Mouse (Mus musculus) retina, embryonic 14.5 days (tissue): Measurements from ENCODE around the gene Arhgap24.

ENCODE experiments used
- DNase-seq: peaks from one replicate; pipeline ENCODE4 v3.0.0-alpha.2; 2015; ENCODE audit warnings: low spot score

Arhgap24 gene

DNA sequence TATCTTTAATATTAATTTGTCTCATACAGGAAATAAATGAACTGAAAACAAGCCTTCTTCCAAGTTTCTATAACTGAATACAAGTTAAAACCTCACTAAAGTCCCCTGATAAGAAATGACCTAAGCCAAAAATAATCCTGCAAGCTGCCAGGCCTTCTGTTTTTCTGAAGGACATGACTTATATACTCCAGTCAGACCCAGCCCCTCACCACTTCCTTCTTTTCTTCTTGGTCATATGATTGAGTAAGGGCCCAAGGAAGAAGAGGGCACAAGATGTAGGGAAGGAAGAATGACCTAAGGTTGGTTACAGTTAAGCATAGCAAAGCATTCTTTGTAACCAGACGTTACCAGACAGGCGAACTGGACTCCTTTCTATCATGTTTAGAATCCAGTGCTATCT, 21.1 kb downstream of the Arhgap24 start:
- DNase-seq, result no peak

DNA sequence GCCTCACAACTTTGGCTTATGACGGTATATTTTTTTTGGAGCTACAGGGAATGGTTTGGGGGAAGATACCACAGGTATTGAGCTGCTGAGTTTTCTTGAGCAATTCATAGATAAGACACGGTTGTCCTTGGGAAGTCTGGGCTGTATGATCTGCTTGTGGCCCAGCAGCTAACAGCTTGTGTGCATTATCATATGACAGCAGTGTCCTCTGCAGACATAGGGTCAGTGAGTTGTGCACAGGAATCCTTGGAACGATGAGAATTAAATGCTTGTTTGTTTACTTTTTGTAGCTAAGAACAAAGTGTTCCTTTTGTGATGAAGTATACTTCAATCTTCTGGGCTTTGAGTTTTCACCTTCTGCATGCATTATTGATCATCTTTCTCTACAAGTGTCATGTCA, 21.9 kb downstream of the Arhgap24 start:
- no peak for DNase-seq

DNA sequence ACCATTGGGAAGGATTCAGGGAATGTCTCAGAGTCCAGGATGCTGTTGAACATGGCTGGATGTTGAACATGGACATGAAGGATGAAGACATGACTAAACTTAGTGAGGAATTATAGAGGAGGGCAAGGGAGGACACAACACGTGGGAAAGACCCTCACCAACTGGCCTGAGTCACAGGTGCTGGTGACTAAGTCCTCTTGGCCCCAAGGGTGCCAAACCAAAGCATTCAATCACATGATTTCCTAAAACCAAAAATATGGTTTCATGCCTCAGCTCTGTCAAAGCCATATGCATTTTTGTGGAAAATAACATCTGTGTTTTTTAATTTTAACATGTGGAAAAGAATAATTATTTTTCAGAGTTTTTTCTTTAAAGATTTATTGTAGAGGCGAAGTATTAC, 22.7 kb downstream of the Arhgap24 start:
- DNase-seq, result no peak

DNA sequence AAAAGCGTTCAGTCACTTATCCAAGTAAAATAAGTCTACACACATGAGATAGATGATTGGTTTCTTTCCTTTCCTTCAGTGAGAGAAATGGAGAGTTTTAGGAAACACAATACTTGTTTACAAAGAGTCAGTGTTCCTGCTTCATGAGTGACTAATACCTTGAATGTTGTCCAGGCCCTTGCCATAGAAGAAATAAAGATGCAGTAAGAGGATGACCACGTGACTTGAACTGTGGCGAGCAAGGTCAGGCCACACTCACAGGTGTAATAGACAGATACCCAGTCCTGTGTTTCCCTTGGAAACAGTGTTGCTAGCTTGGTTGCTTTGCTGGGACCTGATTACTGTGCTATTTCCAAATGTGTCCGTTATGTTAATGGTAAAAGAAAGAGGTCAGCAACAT, 23.4 kb downstream of the Arhgap24 start:
- no peak for DNase-seq

DNA sequence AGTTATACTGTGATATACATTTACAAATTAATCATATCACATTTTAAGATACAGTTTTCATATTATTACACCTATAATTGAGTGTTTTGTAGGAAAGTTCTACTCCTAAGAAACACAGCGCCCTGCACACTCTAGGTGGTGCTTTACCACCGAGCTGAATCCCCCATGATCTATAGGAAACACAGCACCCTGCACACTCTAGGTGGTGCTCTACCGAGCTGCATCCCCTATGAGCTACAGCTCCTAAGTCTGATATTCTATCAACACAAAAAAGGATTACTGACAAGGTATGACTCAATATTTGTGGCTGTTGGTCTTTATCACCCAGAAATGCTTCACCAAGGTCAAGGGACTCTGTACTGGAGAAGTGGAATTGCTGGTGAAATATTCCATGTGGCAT, 27.0 kb downstream of the Arhgap24 start:
- no peak for DNase-seq

DNA sequence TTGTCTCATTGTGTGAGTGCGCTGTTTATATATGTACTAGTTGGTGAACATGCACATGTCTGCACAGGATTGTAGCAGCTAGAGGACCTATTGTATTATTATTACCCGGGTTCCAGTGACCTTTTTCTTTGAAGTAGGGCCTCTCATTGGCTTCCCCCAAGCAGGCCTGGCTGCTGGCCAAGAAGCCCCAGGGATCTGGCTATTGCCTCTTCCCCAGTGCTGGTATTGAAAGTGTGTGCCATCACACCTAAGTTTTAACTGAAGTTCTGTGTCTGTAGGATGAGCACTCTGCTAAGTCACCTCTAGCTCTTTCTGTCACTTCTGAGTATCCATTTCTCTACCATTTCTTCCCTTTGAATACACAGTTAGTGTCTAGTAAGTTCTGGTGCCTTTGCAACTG, 28.2 kb downstream of the Arhgap24 start:
- no peak for DNase-seq

DNA sequence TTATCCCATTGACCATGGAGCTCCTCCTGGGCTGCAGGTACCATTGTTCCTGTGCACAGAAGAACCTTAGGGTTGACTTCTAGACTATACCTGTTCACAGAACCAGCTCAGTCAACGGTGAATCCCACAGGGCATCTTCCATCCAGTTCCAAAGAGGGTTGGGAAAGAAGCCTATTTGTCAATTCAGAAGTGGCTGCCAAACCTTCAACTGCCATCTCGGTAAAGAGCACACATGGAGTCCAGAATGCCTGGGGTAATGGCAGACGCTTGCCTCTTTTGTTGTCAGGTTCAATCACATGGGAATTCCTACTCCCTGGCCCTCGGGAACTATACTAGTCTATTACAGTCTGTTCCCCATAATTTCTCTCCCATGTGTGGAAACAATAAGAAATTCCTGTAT, 30.5 kb downstream of the Arhgap24 start:
- DNase-seq, result no peak

DNA sequence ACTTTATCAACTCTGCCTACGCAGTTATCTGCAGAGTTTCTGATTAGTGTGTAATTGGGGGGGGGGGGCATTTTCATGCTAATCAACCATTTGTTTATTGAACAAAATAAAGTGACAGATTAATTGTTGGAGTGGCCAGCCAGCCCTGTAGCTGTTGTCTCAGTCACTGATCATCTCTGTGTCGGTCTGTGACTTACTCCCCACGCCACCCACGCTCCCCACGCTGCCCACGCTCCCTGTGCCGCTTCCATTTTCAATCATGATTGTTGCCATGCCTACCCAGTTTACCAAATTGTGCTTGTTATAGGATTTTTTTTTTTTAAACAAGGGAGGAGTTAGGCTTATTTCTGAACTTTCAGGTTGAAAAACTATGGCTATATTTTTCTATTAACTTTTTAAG, 34.3 kb downstream of the Arhgap24 start:
- DNase-seq, result no peak

DNA sequence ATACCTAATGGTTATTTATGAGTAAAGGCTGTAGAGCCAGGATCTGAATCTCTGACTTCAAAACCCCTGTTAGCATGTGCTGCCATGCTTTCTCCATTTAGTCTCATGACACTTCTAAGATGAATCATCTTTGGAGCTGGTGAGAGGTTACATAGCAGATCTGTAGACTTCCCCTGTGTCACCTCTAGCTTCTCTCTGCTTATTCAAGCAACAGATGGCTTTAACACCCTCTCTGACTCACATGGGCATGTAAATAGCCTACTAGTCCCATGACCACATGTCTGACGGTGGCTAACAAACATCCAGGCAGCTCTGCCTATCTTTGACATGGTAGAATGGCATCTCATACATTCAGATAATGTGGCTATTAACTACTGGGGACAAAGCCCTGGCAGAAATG, 39.3 kb downstream of the Arhgap24 start:
- no peak for DNase-seq

DNA sequence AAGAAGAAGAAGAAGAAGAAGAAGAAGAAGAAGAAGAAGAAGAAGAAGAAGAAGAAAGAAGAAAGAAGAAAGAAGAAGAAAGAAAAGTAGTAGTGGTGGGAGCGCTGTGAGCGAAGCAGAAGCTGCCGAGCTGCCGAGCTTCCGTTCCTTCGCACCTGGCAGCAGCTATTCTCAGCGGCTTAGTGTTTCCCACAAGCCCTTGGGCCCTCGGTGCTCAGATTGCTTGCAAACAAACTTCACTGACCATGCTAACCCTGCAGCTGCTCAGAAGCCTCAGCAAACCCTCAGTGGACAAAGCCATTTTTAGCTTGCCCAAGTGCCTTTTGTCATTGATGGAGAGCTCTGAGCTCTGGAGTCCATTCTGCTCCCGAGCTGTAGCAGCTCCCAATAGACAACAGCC, 54.1 kb downstream of the Arhgap24 start:
- DNase-seq, result no peak

DNA sequence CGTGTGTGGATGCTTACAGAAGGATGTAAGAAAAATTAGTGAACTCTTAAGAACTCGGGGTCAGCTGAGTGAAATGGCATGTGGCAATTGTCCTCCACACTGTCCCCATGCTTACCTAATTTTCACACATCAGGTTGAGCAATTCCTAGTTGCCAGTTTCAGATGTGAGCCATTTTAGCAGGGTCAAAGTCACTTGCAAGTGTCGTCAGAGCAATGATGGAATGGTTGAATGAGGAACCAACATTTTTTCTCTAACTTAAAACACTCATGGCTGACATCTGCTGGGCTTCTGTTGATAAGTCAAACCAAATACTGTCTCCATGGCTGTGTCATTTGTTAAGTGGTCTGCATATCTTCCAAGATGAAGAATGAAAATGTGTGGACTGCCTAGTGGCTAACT, 56.6 kb downstream of the Arhgap24 start:
- no peak for DNase-seq

DNA sequence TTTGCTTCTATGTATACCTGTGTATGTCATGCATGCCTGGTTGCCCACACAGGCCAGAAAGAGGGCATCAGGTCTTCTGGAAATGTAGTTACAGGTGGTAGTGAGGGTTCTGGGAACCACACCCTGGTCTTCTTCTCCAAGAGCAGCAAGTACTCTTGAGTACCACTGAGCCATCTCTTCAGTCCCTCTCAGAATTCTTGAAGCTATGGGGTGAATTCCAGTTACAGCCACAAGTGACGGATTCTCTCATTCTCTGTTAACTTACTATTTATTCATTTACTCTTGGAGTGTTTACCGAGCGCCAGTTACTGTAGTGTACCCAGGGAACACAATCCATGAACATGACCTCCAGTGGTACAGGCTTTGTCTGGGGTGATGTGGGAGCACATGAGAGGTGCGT, 65.1 kb downstream of the Arhgap24 start:
- DNase-seq, result no peak

DNA sequence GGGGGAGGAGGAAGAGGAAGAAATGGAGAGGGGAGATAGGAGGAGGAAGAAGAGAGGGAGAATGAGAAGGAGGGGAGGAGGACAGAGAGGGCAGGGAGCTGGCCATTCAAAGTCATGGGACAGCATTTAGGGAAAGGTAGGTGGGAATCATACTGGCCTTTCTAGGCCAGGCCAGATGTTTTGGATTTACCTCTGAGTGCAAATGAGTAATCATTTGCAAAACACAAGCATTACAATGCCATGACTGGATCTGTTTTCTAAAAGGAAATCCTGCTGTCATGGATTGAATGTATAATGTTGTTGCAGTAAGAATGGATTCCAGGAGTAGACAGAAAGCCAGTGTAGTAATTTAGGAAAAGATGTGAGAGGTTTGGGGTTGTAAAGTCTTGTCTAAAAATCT, 66.6 kb downstream of the Arhgap24 start:
- DNase-seq, result no peak

DNA sequence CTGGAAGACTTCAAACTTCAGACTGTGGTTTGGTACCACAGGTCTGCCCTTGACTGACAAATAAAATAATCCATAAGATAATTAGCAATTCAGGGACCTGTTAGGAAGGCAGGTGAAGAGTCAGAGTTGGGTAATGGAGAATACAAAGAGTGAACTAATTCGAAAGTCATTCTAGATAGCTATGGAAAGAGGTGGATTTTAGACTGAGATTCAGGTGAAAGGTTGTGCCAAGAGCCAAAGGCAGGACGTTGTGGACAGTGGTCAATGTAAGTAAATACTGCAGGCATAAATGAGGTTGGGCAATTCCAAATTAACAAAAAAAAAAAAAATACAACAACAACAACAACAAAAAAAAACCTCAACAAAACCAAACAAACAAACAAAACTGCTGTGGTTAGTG, 67.2 kb downstream of the Arhgap24 start:
- DNase-seq, result no peak

DNA sequence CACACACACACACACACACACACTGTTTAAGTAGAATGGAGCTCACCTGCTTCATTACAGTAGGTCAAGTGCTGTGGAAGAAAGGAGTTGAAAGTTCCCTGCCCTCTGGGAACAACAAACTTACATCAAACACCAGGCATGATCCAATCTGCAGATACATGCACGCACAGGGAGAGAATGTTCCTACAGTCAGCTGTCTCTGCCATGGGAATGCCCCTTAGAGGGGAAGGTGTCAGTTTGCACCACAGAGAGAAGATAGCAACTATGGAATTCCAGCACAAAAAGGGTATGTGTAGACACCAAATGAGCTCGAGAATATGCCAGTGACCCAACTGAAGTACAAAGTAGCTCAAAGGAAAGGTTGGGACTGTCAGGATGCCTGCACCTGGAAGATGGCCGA, 69.0 kb downstream of the Arhgap24 start:
- no peak for DNase-seq

DNA sequence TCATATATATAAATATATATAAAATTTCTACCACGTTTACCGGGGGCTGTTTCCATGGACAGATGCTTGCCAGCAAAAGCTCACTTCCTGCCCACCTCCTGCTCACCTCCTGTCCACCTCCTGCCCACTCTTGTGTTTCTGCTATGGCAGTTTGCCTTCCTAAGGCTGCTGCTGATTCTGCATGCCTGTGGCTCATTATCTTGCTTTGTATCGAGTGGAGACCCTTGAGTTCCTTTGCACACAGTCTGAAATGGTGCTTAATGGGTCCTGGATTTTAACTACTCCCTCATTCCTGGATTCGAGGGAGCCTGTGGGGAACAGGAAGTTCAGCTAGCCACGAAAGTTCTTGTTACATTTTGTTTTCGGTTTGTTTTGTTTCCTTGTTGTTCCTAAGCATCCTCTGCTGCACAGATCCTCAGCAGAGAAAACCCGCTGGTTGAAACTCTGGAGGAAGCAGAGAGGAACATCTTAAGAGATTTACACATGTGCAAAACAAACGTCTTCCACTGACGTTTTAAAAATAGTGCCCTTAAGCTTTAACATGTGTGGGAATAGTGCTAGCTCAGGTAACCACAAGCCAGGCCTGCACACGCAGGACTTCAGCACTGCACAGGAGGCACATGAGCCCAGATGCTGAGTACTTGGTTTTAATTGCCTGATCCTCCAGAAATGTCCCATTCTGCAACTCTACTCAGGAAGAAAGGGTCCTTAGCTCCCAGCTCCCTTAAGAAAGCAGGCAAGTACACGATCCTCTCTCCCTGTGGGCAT, 69.9 kb downstream of the Arhgap24 start:
- DNase-seq, result no peak

DNA sequence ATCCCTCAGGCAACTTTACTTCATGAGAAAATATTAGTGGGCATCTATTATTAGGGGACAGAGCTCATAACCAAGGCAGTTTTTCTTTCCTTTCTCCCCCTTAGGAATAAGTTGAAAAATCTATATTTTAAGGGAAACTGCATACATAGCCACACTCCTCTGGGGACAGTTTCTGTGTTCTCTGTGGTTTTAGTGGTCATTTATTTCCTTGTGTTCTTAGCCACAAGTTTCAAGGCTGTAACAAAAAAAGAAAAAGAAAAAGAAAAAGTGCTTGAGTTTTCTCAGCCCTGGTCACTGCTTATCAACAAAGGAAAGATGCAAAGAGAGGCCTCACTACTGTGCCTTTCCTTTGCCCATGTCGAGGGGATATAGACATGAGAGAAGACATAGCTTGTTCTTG, 71.3 kb downstream of the Arhgap24 start:
- DNase-seq, result no peak

DNA sequence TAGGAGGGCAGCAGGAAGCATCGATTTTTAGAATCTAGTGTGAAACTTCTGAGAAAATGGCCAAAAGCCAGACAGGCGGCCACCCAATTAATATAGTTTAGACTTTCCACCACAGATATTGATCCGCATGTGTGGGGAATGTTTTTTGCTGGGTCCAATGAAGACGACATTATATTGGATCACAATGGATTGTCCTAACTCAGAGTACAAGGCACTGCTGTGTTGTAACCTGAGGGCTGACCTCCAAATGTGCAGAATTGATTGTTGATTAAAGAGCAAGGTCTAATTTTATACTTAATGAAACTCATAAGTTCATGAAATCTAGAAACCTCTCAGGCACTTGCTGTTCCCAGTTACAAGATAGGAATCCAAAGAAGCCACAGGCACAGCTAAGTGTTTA, 74.8 kb downstream of the Arhgap24 start:
- DNase-seq, result no peak

DNA sequence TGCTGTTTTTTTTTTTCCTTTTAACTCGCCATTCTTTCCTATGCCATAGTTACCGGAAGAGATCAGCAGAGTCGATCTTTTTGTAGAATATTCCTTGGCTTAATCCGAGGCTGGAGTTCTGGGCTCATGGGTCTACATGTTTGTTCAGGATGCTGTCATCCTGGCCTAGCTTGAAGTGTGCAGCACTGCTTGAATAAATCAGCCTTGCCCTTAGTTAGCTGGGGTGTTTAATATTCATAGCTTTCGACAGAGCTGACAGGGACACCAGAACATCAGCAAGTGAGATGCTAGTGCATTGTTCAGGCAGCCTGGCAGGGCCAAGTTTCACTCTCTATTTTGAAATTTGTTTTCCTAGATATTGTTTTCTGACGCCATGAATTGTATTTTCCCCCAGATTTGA, 79.1 kb downstream of the Arhgap24 start:
- DNase-seq, result no peak

DNA sequence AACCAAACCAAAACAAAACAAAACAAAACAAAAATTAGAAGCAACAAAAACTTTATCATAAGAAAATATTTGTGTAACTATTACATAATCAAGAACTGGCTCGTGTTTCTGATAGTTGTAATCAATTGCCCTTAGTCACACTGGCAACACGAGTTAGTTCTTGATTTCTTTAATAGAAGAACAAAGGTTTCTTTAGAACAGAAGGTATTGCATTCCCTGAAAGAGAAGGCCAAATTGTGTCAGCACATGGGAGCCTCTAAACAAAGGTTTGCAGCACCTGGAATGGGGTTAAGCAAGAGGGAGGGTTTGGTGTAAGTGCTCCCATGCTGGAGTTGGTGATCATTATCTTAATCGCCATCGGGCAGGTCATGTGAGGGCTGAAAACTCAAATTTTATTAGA, 82.8 kb downstream of the Arhgap24 start:
- no peak for DNase-seq

DNA sequence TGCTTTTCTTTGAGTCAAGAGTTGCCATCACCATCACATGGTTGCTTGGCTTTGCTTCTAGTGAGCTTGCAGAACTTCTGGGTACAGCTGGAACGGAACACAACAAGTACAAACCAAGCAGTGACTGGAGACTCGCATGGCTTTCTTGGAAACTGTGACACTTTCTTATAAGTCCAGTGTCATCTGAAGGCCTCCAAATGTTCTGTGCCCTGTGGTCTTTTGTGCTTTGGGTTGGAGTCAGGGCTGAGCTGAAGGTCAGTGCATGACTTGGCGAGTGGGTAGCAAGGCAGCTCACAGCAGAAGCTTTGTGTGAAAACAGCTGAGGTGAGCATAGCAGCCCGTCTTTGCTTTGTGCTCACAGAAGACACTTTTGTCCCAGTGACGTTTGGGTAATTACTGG, 87.6 kb downstream of the Arhgap24 start:
- no peak for DNase-seq

DNA sequence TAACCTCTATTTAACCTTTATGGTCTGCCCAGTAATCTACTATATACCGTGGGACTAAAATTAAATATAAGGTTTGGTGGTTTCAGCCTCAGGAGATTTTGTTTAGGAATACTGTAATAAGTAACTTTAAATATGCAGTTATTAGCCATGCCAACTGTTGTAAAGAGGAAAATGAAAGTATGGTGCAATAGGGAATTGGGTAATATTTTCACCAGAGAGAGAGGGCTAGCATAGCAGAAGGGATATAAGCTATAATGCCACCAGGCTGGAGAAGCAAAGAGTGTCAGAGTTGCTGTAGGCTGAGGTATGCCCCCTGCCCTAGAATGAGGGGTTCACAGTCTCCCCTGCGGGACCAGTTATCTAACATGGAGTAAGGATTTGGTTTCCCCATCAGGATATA, 90.3 kb downstream of the Arhgap24 start:
- DNase-seq, result no peak

DNA sequence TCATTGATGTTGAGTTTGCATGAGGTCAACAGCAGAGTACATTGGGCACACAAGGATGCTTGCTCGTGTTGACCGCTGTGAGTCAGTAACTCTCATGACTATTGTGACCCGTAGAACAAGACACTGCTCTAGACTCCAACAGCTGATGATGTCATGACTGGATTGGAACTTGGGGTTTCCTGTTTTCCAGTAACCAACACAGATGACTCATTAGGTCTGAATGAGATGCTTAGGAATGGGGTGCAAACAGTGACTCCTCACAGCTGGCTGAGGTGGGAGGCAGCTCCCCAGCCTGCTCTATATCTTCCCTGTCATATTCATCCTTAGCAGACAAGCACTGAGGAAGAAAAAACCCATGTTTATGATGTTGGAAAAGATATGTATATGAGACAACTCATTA, 95.6 kb downstream of the Arhgap24 start:
- DNase-seq, result no peak

DNA sequence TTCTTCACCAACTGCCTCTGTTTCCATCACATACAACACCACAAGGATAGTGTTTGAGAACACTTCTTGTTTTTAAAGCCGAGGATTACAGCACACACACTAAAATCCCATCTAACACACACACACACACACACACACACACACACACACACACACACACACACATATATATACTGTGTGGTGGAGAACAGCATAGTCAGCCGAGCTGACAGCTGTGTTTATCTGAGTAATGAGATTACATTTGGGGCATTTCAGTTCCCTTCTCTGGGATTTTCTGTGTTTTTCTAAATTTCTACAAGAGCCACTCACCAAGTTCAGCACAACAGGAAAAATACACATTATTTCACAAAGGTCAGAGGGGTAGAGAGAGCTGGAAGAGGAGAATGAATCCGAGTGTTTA, 96.5 kb downstream of the Arhgap24 start:
- DNase-seq, result no peak

DNA sequence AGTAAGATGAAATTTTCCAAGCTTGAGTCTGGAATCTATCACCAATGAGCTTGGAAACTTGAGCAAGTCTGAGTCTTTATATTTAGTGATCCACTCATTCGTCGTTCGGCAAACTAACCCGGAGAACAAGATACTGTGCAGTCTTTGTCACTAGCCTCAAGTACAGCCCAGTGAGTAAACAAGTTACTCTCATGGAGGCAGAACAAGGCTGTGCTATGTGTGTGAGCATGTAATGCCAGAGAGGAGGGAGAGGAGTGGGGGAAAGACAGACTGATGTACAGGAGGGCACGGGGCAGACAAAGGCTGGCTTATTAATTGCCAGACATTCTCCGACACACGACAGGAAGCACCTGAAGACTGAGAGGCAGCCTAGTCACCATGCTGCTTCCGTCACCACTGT, 97.2 kb downstream of the Arhgap24 start:
- DNase-seq, result no peak
